Mouse (Mus musculus): ENCODE results near the gene Ip6k1. TPM values are rescaled to one million over a fixed set of nuclear protein-coding genes. Genes with fewer than 3 reads are reported as not detected.
A peak's percentile ranks its signal among the peaks of the same experiment; 100 is the strongest.

The Ip6k1 gene
- polyA plus RNA-seq, 1 experiment = 30.8 TPM

DNA sequence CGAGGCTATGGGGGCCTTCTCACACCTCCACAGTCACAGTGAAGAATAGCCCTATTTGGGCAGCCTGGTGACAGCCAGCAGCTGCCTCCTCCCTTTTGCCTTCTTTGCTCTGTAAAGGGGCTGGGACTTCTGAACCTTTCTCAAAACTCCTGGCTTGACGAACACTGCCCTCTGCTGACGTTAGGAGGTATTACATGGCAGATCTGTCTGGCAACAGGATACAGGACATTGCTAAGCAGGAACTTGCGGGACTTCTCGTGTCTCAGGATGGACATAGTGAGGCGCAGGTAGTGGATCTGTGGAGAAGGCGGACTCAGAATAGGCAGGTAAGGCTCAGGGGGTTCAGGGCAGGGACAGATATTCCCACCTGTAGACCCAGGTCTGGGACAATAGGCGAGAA lies 65.6 kb downstream of the Ip6k1 start:
- Histone ChIP-seq H3ac (ENCODE audit: control insufficient read depth, insufficient read length, low read depth) (no peak overlapping the region), H3K79me3 (ENCODE audit: low read depth) (no peaks in the 10 kb centered on the region), H3K79me2 (ENCODE audit: control insufficient read depth, insufficient read depth) (no peaks in the 10 kb centered on the region), H3K4me3 (ENCODE audit: insufficient read depth, poor library complexity, severe bottlenecking) (no peak overlapping the region), H3K27me3 (ENCODE audit: control insufficient read depth, insufficient read depth, insufficient read length) (no peaks in the 10 kb centered on the region), H3K36me3 (ENCODE audit: control insufficient read depth, insufficient read depth) (no peaks in the 10 kb centered on the region)
- TF ChIP-seq MYOD1 (IDR thresholded peaks at IDR 0.05; ENCODE audit: control insufficient read depth, insufficient read length, low read depth) (no peak), FOSL1 (IDR thresholded peaks at IDR 0.05; ENCODE audit: insufficient read depth, low read length, poor library complexity, severe bottlenecking) (no peak), USF1 (IDR thresholded peaks at IDR 0.05; ENCODE audit: low read depth) (no peak), MAX (IDR thresholded peaks at IDR 0.05) (no peak), CEBPB (IDR thresholded peaks at IDR 0.05; ENCODE audit: low read depth) (no peak), CTCF (IDR thresholded peaks at IDR 0.05; ENCODE audit: control insufficient read depth, insufficient read depth, insufficient read length) (peak; percentile 69)

DNA sequence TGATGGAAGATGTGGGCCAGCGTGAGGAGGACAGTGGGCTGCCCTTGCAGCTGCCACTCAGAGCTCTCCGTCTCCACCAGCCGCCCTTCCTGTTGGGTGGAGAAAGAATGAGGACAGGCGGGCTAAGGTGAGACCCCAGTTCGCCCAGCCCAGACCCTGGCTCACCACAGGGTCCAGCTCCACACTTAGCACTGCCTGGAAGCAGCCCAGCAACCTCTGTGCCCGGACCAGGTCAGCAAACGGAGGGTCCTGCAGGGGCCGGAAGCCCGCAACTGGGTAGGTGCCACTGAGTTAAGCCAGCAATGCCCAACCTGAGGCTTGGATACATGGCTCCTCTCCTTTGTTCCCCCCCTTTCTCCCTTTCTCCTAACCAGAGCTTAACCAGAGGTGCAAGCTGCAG lies 66.7 kb downstream of the Ip6k1 start:
- Histone ChIP-seq H3K27me3 (ENCODE audit: control insufficient read depth, insufficient read depth, insufficient read length) (no peaks in the 10 kb centered on the region), H3K79me3 (ENCODE audit: low read depth) (no peaks in the 10 kb centered on the region), H3K79me2 (ENCODE audit: control insufficient read depth, insufficient read depth) (no peaks in the 10 kb centered on the region), H3ac (ENCODE audit: control insufficient read depth, insufficient read length, low read depth) (no peak overlapping the region), H3K36me3 (ENCODE audit: control insufficient read depth, insufficient read depth) (no peaks in the 10 kb centered on the region), H3K4me3 (ENCODE audit: insufficient read depth, poor library complexity, severe bottlenecking) (no peak overlapping the region)
- TF ChIP-seq CEBPB (IDR thresholded peaks at IDR 0.05; ENCODE audit: low read depth) (no peak), CTCF (IDR thresholded peaks at IDR 0.05; ENCODE audit: control insufficient read depth, insufficient read depth, insufficient read length) (no peak), USF1 (IDR thresholded peaks at IDR 0.05; ENCODE audit: low read depth) (no peak), FOSL1 (IDR thresholded peaks at IDR 0.05; ENCODE audit: insufficient read depth, low read length, poor library complexity, severe bottlenecking) (no peak), MYOG (IDR thresholded peaks at IDR 0.05; ENCODE audit: control insufficient read depth, extremely low read depth, insufficient read length) (no peak), MAX (IDR thresholded peaks at IDR 0.05) (no peak), MYOD1 (IDR thresholded peaks at IDR 0.05; ENCODE audit: control insufficient read depth, insufficient read length, low read depth) (no peak)

DNA sequence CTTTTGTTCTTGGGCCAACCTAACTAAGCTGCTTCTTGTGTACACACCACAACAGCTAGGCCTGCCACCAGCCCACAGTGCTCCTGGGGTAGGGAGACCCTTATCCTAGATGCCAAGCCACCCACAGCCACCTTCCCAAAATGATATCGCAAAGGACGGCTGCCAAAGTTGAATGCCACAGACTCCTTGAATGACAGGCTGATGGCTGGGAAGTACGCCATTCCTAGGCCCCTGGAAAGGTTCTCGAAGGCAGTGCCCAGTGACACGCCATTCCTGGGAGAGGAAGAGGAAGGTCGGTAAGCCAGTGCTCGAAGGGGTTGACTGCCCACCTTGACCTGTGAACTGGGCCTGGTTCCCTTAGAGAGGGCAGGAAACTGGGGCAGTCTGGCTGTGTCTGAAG lies 67.2 kb downstream of the Ip6k1 start:
- H3K36me3 ChIP-seq (ENCODE audit: control insufficient read depth, insufficient read depth) = no peaks in the 10 kb centered on the region
- no peak for TF ChIP-seq FOSL1 (IDR thresholded peaks at IDR 0.05; ENCODE audit: insufficient read depth, low read length, poor library complexity, severe bottlenecking)
- H3K27me3 ChIP-seq (ENCODE audit: control insufficient read depth, insufficient read depth, insufficient read length) = no peaks in the 10 kb centered on the region
- no peaks in the 10 kb centered on the region for H3K79me3 ChIP-seq (ENCODE audit: low read depth)
- H3K4me3 ChIP-seq (ENCODE audit: insufficient read depth, poor library complexity, severe bottlenecking) = no peak overlapping the region
- no peaks in the 10 kb centered on the region for H3K79me2 ChIP-seq (ENCODE audit: control insufficient read depth, insufficient read depth)
- H3ac ChIP-seq (ENCODE audit: control insufficient read depth, insufficient read length, low read depth) = no peak overlapping the region

GRCm38 (mm10) chr9:108071801-108072200 lies 69.5 kb downstream of the Ip6k1 start:
- Histone ChIP-seq H3K36me3 (ENCODE audit: control insufficient read depth, insufficient read depth) (no peaks in the 10 kb centered on the region), H3K4me3 (ENCODE audit: insufficient read depth, poor library complexity, severe bottlenecking) (no peak overlapping the region), H3ac (ENCODE audit: control insufficient read depth, insufficient read length, low read depth) (no peak overlapping the region), H3K79me3 (ENCODE audit: low read depth) (no peaks in the 10 kb centered on the region), H3K27me3 (ENCODE audit: control insufficient read depth, insufficient read depth, insufficient read length) (no peaks in the 10 kb centered on the region), H3K79me2 (ENCODE audit: control insufficient read depth, insufficient read depth) (no peaks in the 10 kb centered on the region)
- TF ChIP-seq MAX (IDR thresholded peaks at IDR 0.05) (no peak), MYOG (IDR thresholded peaks at IDR 0.05; ENCODE audit: control insufficient read depth, extremely low read depth, insufficient read length) (no peak), CEBPB (IDR thresholded peaks at IDR 0.05; ENCODE audit: low read depth) (no peak), MYOD1 (IDR thresholded peaks at IDR 0.05; ENCODE audit: control insufficient read depth, insufficient read length, low read depth) (no peak), USF1 (IDR thresholded peaks at IDR 0.05; ENCODE audit: low read depth) (no peak), CTCF (IDR thresholded peaks at IDR 0.05; ENCODE audit: control insufficient read depth, insufficient read depth, insufficient read length) (no peak), FOSL1 (IDR thresholded peaks at IDR 0.05; ENCODE audit: insufficient read depth, low read length, poor library complexity, severe bottlenecking) (no peak)

DNA sequence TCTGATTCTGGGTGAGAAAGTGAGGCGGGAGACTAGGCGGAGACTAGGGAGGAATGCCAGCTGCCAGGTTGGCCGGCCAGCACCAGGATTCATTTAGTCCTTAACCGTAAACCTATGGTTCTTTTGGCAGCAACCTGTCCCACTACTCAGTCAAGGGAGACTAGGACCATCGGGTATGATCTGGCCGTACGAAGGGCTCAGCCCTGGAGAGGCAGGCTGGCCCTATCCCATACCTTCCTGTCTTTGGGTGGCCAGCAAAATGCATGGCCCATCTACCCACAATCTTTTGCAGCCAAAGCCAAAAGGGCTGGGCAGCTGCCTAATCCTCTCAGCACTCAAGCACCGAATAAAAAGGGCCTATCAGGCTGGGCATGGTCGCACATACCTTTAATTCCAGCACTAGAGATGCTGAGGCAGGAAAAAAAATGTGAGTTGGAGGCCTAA lies 70.2 kb downstream of the Ip6k1 start:
- Histone ChIP-seq H3K79me3 (ENCODE audit: low read depth) (no peaks in the 10 kb centered on the region), H3K4me3 (ENCODE audit: insufficient read depth, poor library complexity, severe bottlenecking) (no peak overlapping the region), H3K79me2 (ENCODE audit: control insufficient read depth, insufficient read depth) (no peaks in the 10 kb centered on the region), H3K36me3 (ENCODE audit: control insufficient read depth, insufficient read depth) (no peaks in the 10 kb centered on the region), H3ac (ENCODE audit: control insufficient read depth, insufficient read length, low read depth) (no peak overlapping the region), H3K27me3 (ENCODE audit: control insufficient read depth, insufficient read depth, insufficient read length) (no peaks in the 10 kb centered on the region)
- TF ChIP-seq CEBPB (IDR thresholded peaks at IDR 0.05; ENCODE audit: low read depth) (no peak), MAX (IDR thresholded peaks at IDR 0.05) (no peak), MYOD1 (IDR thresholded peaks at IDR 0.05; ENCODE audit: control insufficient read depth, insufficient read length, low read depth) (no peak), MYOG (IDR thresholded peaks at IDR 0.05; ENCODE audit: control insufficient read depth, extremely low read depth, insufficient read length) (no peak), CTCF (IDR thresholded peaks at IDR 0.05; ENCODE audit: control insufficient read depth, insufficient read depth, insufficient read length) (no peak), FOSL1 (IDR thresholded peaks at IDR 0.05; ENCODE audit: insufficient read depth, low read length, poor library complexity, severe bottlenecking) (no peak), USF1 (IDR thresholded peaks at IDR 0.05; ENCODE audit: low read depth) (no peak)

DNA sequence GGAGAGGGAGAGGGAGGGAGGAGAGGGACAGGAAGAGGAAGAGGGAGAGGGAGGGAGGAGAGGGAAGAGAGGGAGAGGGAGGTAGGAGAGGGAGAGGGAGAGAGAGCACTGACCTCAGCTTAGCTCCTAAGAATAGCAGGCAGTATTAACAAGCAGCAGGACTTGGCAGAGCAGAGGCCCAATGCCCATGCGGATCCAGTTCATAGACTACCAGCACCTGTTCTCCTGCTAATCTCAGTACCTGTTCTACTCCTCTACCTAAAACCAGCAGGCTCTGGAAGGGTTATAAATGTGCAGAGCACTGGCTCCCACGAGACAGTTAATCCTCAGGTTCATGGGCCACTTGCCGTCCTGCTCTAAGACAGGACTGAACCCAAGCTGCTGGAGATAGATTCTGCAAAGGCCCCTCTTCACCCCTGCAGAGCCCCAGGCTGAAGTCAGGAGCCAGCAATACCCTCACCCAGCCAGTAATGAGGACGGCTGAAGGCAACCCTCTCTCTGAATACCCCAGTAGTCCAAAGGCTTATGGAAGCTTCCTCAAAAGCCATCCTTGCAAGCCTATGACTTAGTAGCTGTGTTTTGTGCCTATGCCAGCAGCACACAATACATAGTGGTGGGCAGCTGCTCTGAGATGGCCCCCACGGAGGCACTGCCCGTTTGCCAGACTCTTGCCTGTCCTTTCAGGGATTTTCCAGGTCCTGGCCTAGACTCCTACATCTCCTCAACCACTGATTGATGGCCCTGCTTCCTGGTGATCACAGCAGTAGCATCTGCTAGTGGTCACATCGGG lies 71.0 kb downstream of the Ip6k1 start:
- Histone ChIP-seq H3K4me3 (ENCODE audit: insufficient read depth, poor library complexity, severe bottlenecking) (no peak overlapping the region), H3K27me3 (ENCODE audit: control insufficient read depth, insufficient read depth, insufficient read length) (no peaks in the 10 kb centered on the region), H3K79me3 (ENCODE audit: low read depth) (no peaks in the 10 kb centered on the region), H3K36me3 (ENCODE audit: control insufficient read depth, insufficient read depth) (no peaks in the 10 kb centered on the region), H3K79me2 (ENCODE audit: control insufficient read depth, insufficient read depth) (peaks cover under 1% of the 10 kb centered on the region), H3ac (ENCODE audit: control insufficient read depth, insufficient read length, low read depth) (no peak overlapping the region)
- no peak for TF ChIP-seq MYOG (IDR thresholded peaks at IDR 0.05; ENCODE audit: control insufficient read depth, extremely low read depth, insufficient read length)
- TF ChIP-seq MAX (IDR thresholded peaks at IDR 0.05) = no peak
- no peak for TF ChIP-seq FOSL1 (IDR thresholded peaks at IDR 0.05; ENCODE audit: insufficient read depth, low read length, poor library complexity, severe bottlenecking)
- TF ChIP-seq CTCF (IDR thresholded peaks at IDR 0.05; ENCODE audit: control insufficient read depth, insufficient read depth, insufficient read length) = no peak
- TF ChIP-seq CEBPB (IDR thresholded peaks at IDR 0.05; ENCODE audit: low read depth) = no peak
- TF ChIP-seq MYOD1 (IDR thresholded peaks at IDR 0.05; ENCODE audit: control insufficient read depth, insufficient read length, low read depth) = no peak
- no peak for TF ChIP-seq USF1 (IDR thresholded peaks at IDR 0.05; ENCODE audit: low read depth)

Data from C2C12 (cell line).